Mouse (Mus musculus): ENCODE measurements around the gene Rnf17.

DNA sequence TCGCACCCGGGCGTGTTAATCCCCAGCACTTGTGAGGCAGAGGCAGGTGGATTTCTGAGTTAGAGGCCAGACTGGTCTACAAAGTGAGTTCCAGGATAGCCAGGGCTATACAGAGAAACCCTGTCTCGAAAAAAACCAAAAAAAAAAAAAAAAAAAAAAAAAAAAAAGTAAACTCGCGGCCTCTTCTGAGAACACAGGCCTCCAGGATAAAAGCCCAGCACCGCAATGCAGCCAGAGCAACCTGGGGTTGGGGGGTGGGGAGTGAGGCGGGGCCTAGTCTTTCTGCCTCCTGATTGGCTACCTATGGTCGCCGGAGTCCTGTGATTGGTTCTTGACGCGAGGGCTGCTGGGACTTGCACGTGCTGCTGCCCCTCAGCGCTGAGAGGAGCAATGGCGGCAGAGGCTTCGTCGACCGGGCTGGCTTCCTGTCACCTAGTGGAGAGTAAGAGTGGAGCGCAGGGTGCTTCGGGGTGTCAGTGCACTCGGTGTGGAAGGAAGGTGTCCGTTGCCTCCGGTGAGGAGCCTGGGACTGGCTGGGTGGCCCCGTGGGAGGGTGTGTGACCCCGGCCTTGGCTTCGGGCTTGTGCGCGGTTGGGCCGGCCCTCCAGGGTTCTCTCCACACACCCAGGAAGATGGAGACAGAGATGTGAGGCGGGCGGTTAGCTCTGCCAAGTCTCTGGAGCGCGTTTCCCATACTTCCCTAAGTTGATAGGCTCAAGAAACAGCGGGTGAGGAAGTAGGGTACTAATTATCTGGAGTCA lies at the start of gene Rnf17:
- no peak for TF ChIP-seq CTCF (conservative IDR thresholded peaks at IDR 0.05 in 1 of 2, IDR thresholded peaks at IDR 0.05 in 1 of 2; ENCODE audit: low read depth in 2 of 2, low read length in 2 of 2)
- TF ChIP-seq EP300 (IDR thresholded peaks at IDR 0.05; ENCODE audit: low read length), result no peak
- no peak for TF ChIP-seq POLR2A (IDR thresholded peaks at IDR 0.05; ENCODE audit: low read depth, low read length)
- TF ChIP-seq IRF4 (IDR thresholded peaks at IDR 0.05; ENCODE audit: low read depth, low read length), result no peak
- no peak for TF ChIP-seq JUND (conservative IDR thresholded peaks at IDR 0.05; ENCODE audit: low read depth, low read length)
- no peak for TF ChIP-seq MAX (IDR thresholded peaks at IDR 0.05; ENCODE audit: low read length)
- no peak for TF ChIP-seq RAD21 (IDR thresholded peaks at IDR 0.05; ENCODE audit: low read depth, low read length)
- no peak for TF ChIP-seq ZMIZ1 (IDR thresholded peaks at IDR 0.05; ENCODE audit: low read depth, low read length)
- no peak for TF ChIP-seq NELFE (IDR thresholded peaks at IDR 0.05; ENCODE audit: low read depth, low read length)
- TF ChIP-seq E2F4 (IDR thresholded peaks at IDR 0.05; ENCODE audit: insufficient replicate concordance, low read depth, low read length), result no peak
- no peak for TF ChIP-seq RCOR1 (conservative IDR thresholded peaks at IDR 0.05; ENCODE audit: low read depth, low read length)
- no peak for TF ChIP-seq ELF1 (IDR thresholded peaks at IDR 0.05; ENCODE audit: low read depth, low read length)
- TF ChIP-seq UBTF (IDR thresholded peaks at IDR 0.05; ENCODE audit: low read depth, low read length), result no peak

Data from CH12.LX (cell line).